Mouse (Mus musculus) CH12.LX (cell line): ENCODE measurements at regions not wholly inside any gene's neighbourhood (a gene's known extent, or its start where the extent isn't known, plus 50 kb on each side); places are given as distances from the start of the nearest gene placed in this dataset.

Experiments used
- DNase-seq: peaks from one replicate; pipeline ENCODE4 v3.0.0-alpha.2; 2013; ENCODE audit errors: extremely low read depth
- H3K27ac ChIP-seq: 2 replicates; pipeline ENCODE4 v1.5.1; 2012; ENCODE audit warnings: low read depth, mild to moderate bottlenecking, control low read depth, moderate library complexity; ENCODE audit not compliant: insufficient read depth
- H3K27me3 ChIP-seq: replicated peaks from 2 replicates; pipeline ENCODE3; 2012; ENCODE audit warnings: inconsistent platforms
- H3K36me3 ChIP-seq, 2 experiments: replicated peaks in 1 of 2; 2 replicates each; pipeline versions ENCODE3 to v1.6.1; 2012; ENCODE audit warnings: inconsistent platforms in 1 of 2, low read length in 1 of 2, mild to moderate bottlenecking in 1 of 2, mixed read lengths in 1 of 2, moderate library complexity in 1 of 2; ENCODE audit not compliant: control insufficient read depth in 1 of 2, insufficient read depth in 1 of 2
- H3K4me1 ChIP-seq, 2 experiments: 2 replicates each; pipeline ENCODE4 v1.6.1; 2012; ENCODE audit warnings: inconsistent platforms in 1 of 2, moderate library complexity in 1 of 2; ENCODE audit not compliant: insufficient read depth in 2 of 2, control insufficient read depth in 1 of 2
- H3K4me2 ChIP-seq: 2 replicates; pipeline ENCODE4 v1.6.1; 2012; ENCODE audit warnings: low read depth, mild to moderate bottlenecking, control low read depth; ENCODE audit not compliant: poor library complexity, insufficient read depth, severe bottlenecking
- H3K4me3 ChIP-seq, 3 experiments: fragments of 150-350 bp in 1 of 3; sonication (generic) in 1 of 3; replicated peaks in 1 of 3; 2 replicates each; pipeline versions ENCODE3 to v1.5.1; 2011 to 2012; ENCODE audit warnings: low read depth in 2 of 3, low read length in 2 of 3, mild to moderate bottlenecking in 2 of 3, moderate library complexity in 2 of 3, control low read depth in 1 of 3, improper control_type of control experiment in 1 of 3, inconsistent platforms in 1 of 3, mixed read lengths in 1 of 3; ENCODE audit not compliant: poor library complexity in 1 of 3
- H3K79me2 ChIP-seq: replicated peaks from 2 replicates; pipeline ENCODE4 v1.6.1; 2012; ENCODE audit warnings: mild to moderate bottlenecking, moderate library complexity; ENCODE audit not compliant: control insufficient read depth, poor library complexity, insufficient read depth, severe bottlenecking; ENCODE audit errors: extremely low read depth
- H3K9ac ChIP-seq: 2 replicates; pipeline ENCODE4 v1.6.1; 2012; ENCODE audit warnings: low read depth, mild to moderate bottlenecking, control low read depth, moderate library complexity; ENCODE audit not compliant: insufficient read depth
- H3K9me3 ChIP-seq: replicated peaks from 2 replicates; pipeline ENCODE3; 2012; ENCODE audit warnings: low read length, inconsistent platforms, mixed read lengths
- CHD1 ChIP-seq: IDR thresholded peaks from 2 replicates; pipeline ENCODE4 v1.6.1; 2012; ENCODE audit warnings: low read depth, low read length, improper control_type of control experiment, inconsistent platforms
- CHD2 ChIP-seq: IDR thresholded peaks from 2 replicates; pipeline ENCODE4 v1.6.1; 2011; ENCODE audit warnings: low read length, improper control_type of control experiment
- E2F4 ChIP-seq: IDR thresholded peaks from 2 replicates; pipeline ENCODE4 v1.6.1; 2011; ENCODE audit warnings: low read depth, low read length, improper control_type of control experiment; ENCODE audit not compliant: insufficient replicate concordance
- GABPA ChIP-seq: IDR thresholded peaks from 2 replicates; pipeline ENCODE4 v1.6.1; 2012; ENCODE audit warnings: low read depth, low read length, improper control_type of control experiment, inconsistent platforms; ENCODE audit not compliant: insufficient replicate concordance
- HCFC1 ChIP-seq: IDR thresholded peaks from 2 replicates; pipeline ENCODE4 v1.6.1; 2012; ENCODE audit warnings: low read depth, mild to moderate bottlenecking, inconsistent platforms, low read length, improper control_type of control experiment
- IRF4 ChIP-seq: IDR thresholded peaks from 2 replicates; pipeline ENCODE4 v1.6.1; 2014; ENCODE audit warnings: low read depth, mild to moderate bottlenecking, inconsistent platforms, low read length, improper control_type of control experiment
- JUND ChIP-seq: conservative IDR thresholded peaks from 2 replicates; pipeline ENCODE4 v1.6.1; 2011; ENCODE audit warnings: low read depth, low read length, improper control_type of control experiment
- KAT2A ChIP-seq: IDR thresholded peaks from 2 replicates; pipeline ENCODE4 v1.6.1; 2012; ENCODE audit warnings: low read length, improper control_type of control experiment, inconsistent platforms; ENCODE audit not compliant: insufficient replicate concordance
- MAFK ChIP-seq: IDR thresholded peaks from 2 replicates; pipeline ENCODE4 v1.6.1; 2011; ENCODE audit warnings: low read length, improper control_type of control experiment; ENCODE audit not compliant: insufficient replicate concordance
- MAX ChIP-seq: IDR thresholded peaks from 2 replicates; pipeline ENCODE4 v1.6.1; 2011; ENCODE audit warnings: low read length, improper control_type of control experiment
- MYC ChIP-seq: IDR thresholded peaks from 2 replicates; pipeline ENCODE4 v1.6.1; 2011; ENCODE audit warnings: low read depth, mild to moderate bottlenecking, improper control_type of control experiment, low read length
- NELFE ChIP-seq: IDR thresholded peaks from 2 replicates; pipeline ENCODE4 v1.6.1; 2011; ENCODE audit warnings: low read depth, low read length, improper control_type of control experiment
- NRF1 ChIP-seq: IDR thresholded peaks from 2 replicates; pipeline ENCODE4 v1.6.1; 2014; ENCODE audit warnings: low read depth, mild to moderate bottlenecking, inconsistent platforms, low read length, improper control_type of control experiment, moderate library complexity
- POLR2A ChIP-seq: IDR thresholded peaks from 2 replicates; pipeline ENCODE4 v1.6.1; 2011; ENCODE audit warnings: low read depth, mild to moderate bottlenecking, improper control_type of control experiment, low read length
- POLR2AphosphoS2 ChIP-seq: IDR thresholded peaks from 2 replicates; pipeline ENCODE4 v1.6.1; 2011; ENCODE audit warnings: low read depth, low read length, improper control_type of control experiment
- RCOR1 ChIP-seq: conservative IDR thresholded peaks from 2 replicates; pipeline ENCODE4 v1.6.1; 2012; ENCODE audit warnings: low read depth, mild to moderate bottlenecking, inconsistent platforms, low read length, improper control_type of control experiment
- SIN3A ChIP-seq: IDR thresholded peaks from 2 replicates; pipeline ENCODE4 v1.6.1; 2012; ENCODE audit warnings: low read length, improper control_type of control experiment, inconsistent platforms
- SMC3 ChIP-seq: IDR thresholded peaks from 2 replicates; pipeline ENCODE4 v1.6.1; 2011; ENCODE audit warnings: low read depth, low read length, improper control_type of control experiment
- TBP ChIP-seq: conservative IDR thresholded peaks from 2 replicates; pipeline ENCODE4 v1.6.1; 2011; ENCODE audit warnings: low read depth, low read length, improper control_type of control experiment
- TCF12 ChIP-seq: IDR thresholded peaks from 2 replicates; pipeline ENCODE4 v1.6.1; 2014; ENCODE audit warnings: low read depth, mild to moderate bottlenecking, inconsistent platforms, low read length, improper control_type of control experiment
- USF1 ChIP-seq: IDR thresholded peaks from 2 replicates; pipeline ENCODE4 v1.6.1; 2014; ENCODE audit warnings: low read depth, mild to moderate bottlenecking, inconsistent platforms, low read length, improper control_type of control experiment
- USF2 ChIP-seq: conservative IDR thresholded peaks from 2 replicates; pipeline ENCODE4 v1.6.1; 2011; ENCODE audit warnings: low read depth, low read length, improper control_type of control experiment
- ZC3H11A ChIP-seq: IDR thresholded peaks from 2 replicates; pipeline ENCODE4 v1.6.1; 2012; ENCODE audit warnings: low read depth, mild to moderate bottlenecking, inconsistent platforms, low read length, improper control_type of control experiment
- ZKSCAN1 ChIP-seq: IDR thresholded peaks from 2 replicates; pipeline ENCODE4 v1.6.1; 2012; ENCODE audit warnings: low read depth, inconsistent platforms, low read length, improper control_type of control experiment, borderline replicate concordance
- ZNF384 ChIP-seq: IDR thresholded peaks from 2 replicates; pipeline ENCODE4 v1.6.1; 2012; ENCODE audit warnings: low read depth, low read length, improper control_type of control experiment, inconsistent platforms
- dilution Hi-C: fragments of 300-500 bp; cut with MboI; formaldehyde crosslinking; loops from 2 replicates; pipeline ENCODE4 v1.14.3; 2020; ENCODE audit warnings: low sequenced_read_pairs; ENCODE audit not compliant: extremely low pct_unique_long_range_greater_than_20kb, extremely low pct_ligation_motif_present
- in situ Hi-C: fragments of 300-500 bp; cut with MboI; formaldehyde crosslinking; loops from 3 replicates; pipeline ENCODE4 v1.14.3; 2019; ENCODE audit warnings: low sequenced_read_pairs, low pct_ligation_motif_present, low pct_unique_long_range_greater_than_20kb, mixed read lengths

DNA sequence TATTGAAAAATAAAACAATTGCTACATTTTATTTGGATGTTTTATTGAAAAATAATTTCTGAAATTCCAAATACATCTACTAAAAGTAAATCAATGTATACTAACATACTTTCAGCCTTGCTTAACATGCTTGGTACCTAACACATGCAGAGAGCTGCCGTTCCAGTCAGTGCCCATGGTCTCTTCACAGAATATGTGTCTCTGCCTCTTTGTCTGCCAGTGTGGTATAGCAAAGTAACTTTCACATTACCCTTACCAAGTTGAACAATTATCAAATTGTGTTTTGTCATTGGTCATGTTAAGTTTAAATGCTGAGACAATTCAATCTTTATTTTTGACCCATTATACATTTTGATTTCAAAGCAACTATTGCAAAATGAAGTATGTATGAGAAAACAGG, 1159.2 kb upstream of the Foxg1 start:
- no peak overlapping the region for H3K9ac ChIP-seq
- H3K9me3 ChIP-seq: no peaks in the 10 kb centered on the region
- TF ChIP-seq ZNF384 (no peak), POLR2A (no peak), MAFK (no peak), E2F4 (no peak), MYC (no peak), HCFC1 (no peak), ZKSCAN1 (no peak), SIN3A (no peak), TBP (no peak), MAX (no peak), CHD1 (no peak), NELFE (no peak), RCOR1 (no peak), GABPA (no peak), USF2 (no peak), POLR2AphosphoS2 (no peak), SMC3 (no peak), ZC3H11A (no peak)
- no peaks in the 10 kb centered on the region for H3K36me3 ChIP-seq
- no peaks in the 10 kb centered on the region for H3K79me2 ChIP-seq
- H3K27me3 ChIP-seq: no peaks in the 10 kb centered on the region
- dilution Hi-C loops: no loop called here
- no peak overlapping the region for H3K4me3 ChIP-seq
- H3K4me1 ChIP-seq: no peaks in the 10 kb centered on the region
- H3K4me2 ChIP-seq: no peak overlapping the region
- DNase-seq: no peak
- no peak overlapping the region for H3K27ac ChIP-seq
- in situ Hi-C loops: no loop called here

- Histone ChIP-seq H3K9me3 (no peaks in the 10 kb centered on the region), H3K4me2 (no peak overlapping the region), H3K4me1 (no peaks in the 10 kb centered on the region), H3K36me3 (no peaks in the 10 kb centered on the region), H3K79me2 (no peaks in the 10 kb centered on the region), H3K9ac (no peak overlapping the region), H3K4me3 (no peak overlapping the region), H3K27ac (no peak overlapping the region), H3K27me3 (no peaks in the 10 kb centered on the region)
- DNase-seq: no peak
- dilution Hi-C loops (no loop called here), in situ Hi-C loops (no loop called here)
- TF ChIP-seq POLR2AphosphoS2 (no peak), CHD2 (no peak), SMC3 (no peak), POLR2A (no peak), USF2 (no peak), KAT2A (no peak), USF1 (no peak), E2F4 (no peak), ZC3H11A (no peak), IRF4 (no peak), TCF12 (no peak), JUND (no peak), NRF1 (no peak)
These were observed 1160.3 kb upstream of the Foxg1 start for GRCm38 (mm10) chr12:48221976-48222800.
